Mouse (Mus musculus): ENCODE measurements around the gene Cacna1s.

DNA sequence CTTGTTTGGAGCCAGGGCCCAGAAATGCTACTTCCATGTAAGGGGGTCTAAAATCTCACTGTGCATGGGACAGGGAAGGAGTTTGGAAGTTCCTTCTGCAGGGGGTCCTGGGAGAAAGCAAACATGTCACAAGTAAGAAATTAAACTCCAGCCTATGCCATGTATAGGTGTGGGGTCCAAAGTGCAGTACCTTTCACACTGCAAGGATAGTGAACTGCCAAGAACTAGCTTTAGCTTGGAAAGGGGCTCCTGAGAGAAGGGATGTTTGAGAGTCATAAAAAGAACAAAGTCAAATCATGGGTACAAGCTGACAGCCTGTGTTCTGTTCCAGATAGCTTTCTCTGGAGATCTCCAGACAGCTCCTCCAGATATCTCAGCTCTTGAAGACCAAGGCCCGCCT is 28.6 kb downstream of the Cacna1s start:
- TF ChIP-seq CTCF (conservative IDR thresholded peaks at IDR 0.05; ENCODE audit: low read length) (no peak), POU5F1 (IDR thresholded peaks at IDR 0.05; ENCODE audit: borderline replicate concordance, low read length) (no peak)

Data from E14TG2a.4 (cell line).